Mouse (Mus musculus) heart, adult 11 months (tissue): ENCODE measurements around the gene Abl2.

ENCODE experiments used
- DNase-seq: peaks from one replicate; pipeline ENCODE4 v3.0.0; 2022

Gene Abl2

GRCm38 (mm10) chr1:156589811-156590305 lies 31.3 kb downstream of the Abl2 start:
- peak; percentile 64 for DNase-seq

- peak; percentile 76 for DNase-seq
These were observed 31.8 kb downstream of the Abl2 start for GRCm38 (mm10) chr1:156590357-156590756.

GRCm38 (mm10) chr1:156593267-156593666 lies 34.7 kb downstream of the Abl2 start:
- DNase-seq: peak; percentile 65

GRCm38 (mm10) chr1:156597089-156597488 lies 38.5 kb downstream of the Abl2 start:
- peak; percentile 74 for DNase-seq

- DNase-seq: no peak
These were observed 44.0 kb downstream of the Abl2 start for GRCm38 (mm10) chr1:156602545-156602944.

- peak; percentile 87 for DNase-seq
These were observed 46.7 kb downstream of the Abl2 start for GRCm38 (mm10) chr1:156605094-156605866.

GRCm38 (mm10) chr1:156605940-156606339 lies 47.4 kb downstream of the Abl2 start:
- peak; percentile 46 for DNase-seq

- peak; percentile 65 for DNase-seq
These were observed 49.9 kb downstream of the Abl2 start for GRCm38 (mm10) chr1:156608496-156608895.

- no peak for DNase-seq
These were observed 51.7 kb downstream of the Abl2 start for GRCm38 (mm10) chr1:156610257-156610656.

GRCm38 (mm10) chr1:156613855-156614530 lies 55.4 kb downstream of the Abl2 start:
- DNase-seq: peak; percentile 89

- DNase-seq: peak; percentile 46
These were observed 56.1 kb downstream of the Abl2 start for GRCm38 (mm10) chr1:156614710-156615109.

- DNase-seq: peak; percentile 99
These were observed 57.0 kb downstream of the Abl2 start for GRCm38 (mm10) chr1:156615381-156616133.

GRCm38 (mm10) chr1:156616989-156617598 lies 58.5 kb downstream of the Abl2 start:
- peak; percentile 86 for DNase-seq

- peak; percentile 64 for DNase-seq
These were observed 59.2 kb downstream of the Abl2 start for GRCm38 (mm10) chr1:156617811-156618210.

GRCm38 (mm10) chr1:156620292-156620909 lies 61.8 kb downstream of the Abl2 start:
- peak; percentile 84 for DNase-seq

- no peak for DNase-seq
These were observed 62.4 kb downstream of the Abl2 start for GRCm38 (mm10) chr1:156620951-156621350.

GRCm38 (mm10) chr1:156624231-156624630 lies 65.6 kb downstream of the Abl2 start:
- no peak for DNase-seq

- peak; percentile 72 for DNase-seq
These were observed 68.1 kb downstream of the Abl2 start for GRCm38 (mm10) chr1:156626729-156627128.

GRCm38 (mm10) chr1:156629984-156630383 lies 71.4 kb downstream of the Abl2 start:
- peak; percentile 64 for DNase-seq

- peak; percentile 54 for DNase-seq
These were observed 72.4 kb downstream of the Abl2 start for GRCm38 (mm10) chr1:156630965-156631364.

GRCm38 (mm10) chr1:156633095-156633494 lies 74.5 kb downstream of the Abl2 start:
- DNase-seq: peak; percentile 89

- no peak for DNase-seq
These were observed 76.6 kb downstream of the Abl2 start for GRCm38 (mm10) chr1:156635148-156635547.
